Mouse (Mus musculus) brain, embryonic 14.5 days (tissue): ENCODE results near the gene Hoxa9. TPM values are rescaled to one million over a fixed set of nuclear protein-coding genes. Genes with fewer than 3 reads are reported as not detected.

Source experiments
- DNase-seq: peaks from one replicate; pipeline ENCODE4 v3.0.0-alpha.2; 2011; ENCODE audit warnings: low read depth
- CTCF ChIP-seq: fragments of 200-500 bp; IDR thresholded peaks from 2 replicates; pipeline ENCODE4 v1.5.1; 2012; ENCODE audit warnings: inconsistent platforms, mild to moderate bottlenecking, moderate library complexity, borderline replicate concordance; ENCODE audit not compliant: insufficient read depth, insufficient read length; ENCODE audit errors: extremely low read depth
- POLR2A ChIP-seq: fragments of 200-500 bp; IDR thresholded peaks from 2 replicates; pipeline ENCODE4 v1.6.1; 2012; ENCODE audit warnings: mild to moderate bottlenecking, inconsistent platforms, borderline replicate concordance; ENCODE audit not compliant: poor library complexity, insufficient read depth, insufficient read length, severe bottlenecking; ENCODE audit errors: extremely low read depth
- polyA plus RNA-seq: library from polyadenylated mRNA; depleted of rRNA; stranded (reverse); fragments of >200 nt; gene quantifications from 2 replicates; pipeline ENCODE4 v1.2.3, GENCODE M21; 2012; rRNA removed

Hoxa9 gene
- polyA plus RNA-seq: 0.10 TPM in 1 of 2 replicates, not detected in the other

DNA sequence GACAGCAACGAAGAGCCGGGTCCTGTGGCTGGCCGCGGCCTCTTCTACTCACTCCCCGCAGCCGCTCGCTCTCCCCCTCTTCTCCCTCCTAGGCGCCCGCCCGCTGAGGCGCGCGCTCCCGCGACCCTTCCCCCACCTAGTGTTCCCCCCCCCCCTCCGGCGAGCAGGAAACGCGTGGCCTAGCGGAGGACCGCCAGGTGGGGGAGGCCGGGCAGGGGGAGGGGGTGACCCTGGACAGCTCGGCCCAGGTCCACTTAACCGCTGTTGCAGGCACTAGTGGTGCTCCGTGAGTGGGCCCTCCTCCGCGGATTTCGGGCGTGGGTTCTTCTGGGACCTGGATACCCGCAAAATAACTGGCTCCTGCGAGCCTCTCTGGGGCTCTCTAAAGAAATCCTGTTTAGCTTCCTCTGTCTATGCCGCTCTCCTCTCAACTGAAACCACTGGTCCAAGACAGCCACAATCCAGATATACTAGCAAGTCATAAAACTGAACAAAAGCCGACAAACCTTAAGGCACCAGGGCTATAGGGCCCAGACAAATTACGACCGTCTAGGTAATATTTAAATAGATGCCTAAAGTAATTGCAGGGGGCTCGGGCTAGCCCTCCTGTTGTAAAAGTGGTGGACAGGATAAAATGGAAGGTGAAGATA lies at the start of gene Hoxa9:
Gene Hoxa9, minus strand, starts transcription at position 574 of the 650 bp plus-strand sequence.
- no peak for DNase-seq
- no peak for TF ChIP-seq POLR2A
- no peak for TF ChIP-seq CTCF

DNA sequence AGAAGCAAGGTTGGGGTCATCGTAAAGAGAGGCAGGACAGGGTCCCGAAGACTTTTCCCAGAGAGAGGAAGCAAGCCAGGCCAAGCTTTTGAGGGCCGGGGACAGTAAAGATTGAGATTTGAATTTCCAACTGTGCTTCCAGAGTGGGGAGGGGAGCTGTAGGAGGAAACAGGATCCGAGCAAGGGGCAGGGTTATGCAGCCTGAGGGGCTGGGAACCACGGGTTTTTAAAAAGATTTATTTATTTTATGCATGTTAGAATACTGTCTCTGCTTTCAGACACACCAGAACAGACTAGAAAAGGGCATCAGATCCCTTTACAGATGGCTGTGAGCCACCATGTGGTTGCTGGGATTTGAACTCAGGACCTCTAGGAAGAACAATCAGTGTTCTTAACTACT lies 46.0 kb upstream of the Hoxa9 start:
- no peak for DNase-seq
- no peak for TF ChIP-seq CTCF

DNA sequence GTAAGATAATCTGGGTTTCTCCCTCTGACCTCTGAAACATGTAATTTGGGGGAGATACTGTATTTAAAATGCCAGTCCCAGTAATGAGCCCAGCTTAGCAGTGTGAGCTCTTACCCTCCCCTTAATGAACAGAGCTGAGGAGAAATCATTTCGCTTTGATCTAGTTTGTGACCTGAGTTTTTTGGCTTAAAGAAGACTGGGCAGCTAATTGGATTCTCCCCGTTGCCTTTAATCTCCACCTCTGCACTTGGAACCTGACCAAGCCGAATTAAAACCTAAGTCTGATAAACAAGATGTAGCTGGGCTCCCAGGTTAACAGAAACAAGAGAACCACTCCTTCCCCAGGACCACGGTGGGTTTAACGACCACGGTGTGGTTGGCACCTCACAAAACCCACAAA lies 45.5 kb upstream of the Hoxa9 start:
- no peak for DNase-seq
- TF ChIP-seq POLR2A (no peak), CTCF (no peak)

DNA sequence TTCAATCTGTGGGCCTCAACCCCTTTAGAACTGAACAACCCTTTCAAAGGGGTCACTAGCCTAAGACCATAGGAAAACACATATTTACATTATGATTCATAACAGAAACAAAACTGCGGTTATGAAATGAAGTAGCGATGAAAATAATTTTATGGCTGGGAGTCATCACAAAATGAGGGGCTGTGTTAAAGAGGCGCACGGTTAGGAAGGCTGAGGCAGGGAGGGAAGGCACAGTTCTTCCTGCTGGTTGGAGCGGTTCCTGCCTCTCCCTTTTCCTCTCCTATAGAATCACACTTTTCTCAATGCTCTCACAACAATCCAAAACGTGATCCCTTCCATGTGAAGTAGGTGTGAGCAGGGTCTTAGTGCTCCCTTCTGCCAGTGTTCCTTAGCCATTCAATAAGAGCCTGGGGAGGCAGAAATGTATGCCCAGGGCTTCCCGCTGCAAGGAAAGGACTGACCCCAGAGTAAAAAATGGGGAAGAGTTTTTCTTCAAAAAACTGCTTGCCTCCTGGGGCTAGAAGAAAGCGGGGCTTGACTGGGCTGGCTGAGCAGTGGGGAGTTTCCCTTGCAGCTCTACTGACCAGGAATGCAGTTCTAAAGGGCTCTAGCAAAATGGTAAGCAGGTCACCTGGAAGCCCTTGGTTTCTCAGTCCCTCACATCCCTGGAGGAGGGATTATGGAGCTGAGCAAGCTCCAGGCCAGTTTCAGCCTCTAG lies 44.8 kb upstream of the Hoxa9 start:
- no peak for DNase-seq
- no peak for TF ChIP-seq POLR2A
- TF ChIP-seq CTCF: no peak

DNA sequence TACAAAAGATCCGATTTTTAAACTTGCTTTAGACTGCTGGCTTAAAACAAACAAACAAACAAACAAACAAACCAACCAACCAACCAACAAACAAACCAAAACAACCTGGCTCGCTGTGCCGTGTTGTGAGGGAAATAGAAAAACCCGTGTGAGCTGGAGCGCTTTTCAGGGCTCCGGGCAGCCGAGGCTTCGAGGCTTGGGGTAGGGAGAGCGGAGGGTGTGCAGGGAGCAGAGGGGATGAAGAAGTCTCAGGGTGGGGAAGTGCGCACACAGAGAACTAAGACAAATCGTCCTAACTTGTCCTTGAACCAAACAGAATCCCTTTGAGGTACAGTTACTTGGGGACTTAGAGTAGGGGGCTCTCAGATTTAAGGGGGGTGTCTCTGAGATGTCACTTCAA lies 43.7 kb upstream of the Hoxa9 start:
- DNase-seq: no peak
- no peak for TF ChIP-seq CTCF
- no peak for TF ChIP-seq POLR2A

DNA sequence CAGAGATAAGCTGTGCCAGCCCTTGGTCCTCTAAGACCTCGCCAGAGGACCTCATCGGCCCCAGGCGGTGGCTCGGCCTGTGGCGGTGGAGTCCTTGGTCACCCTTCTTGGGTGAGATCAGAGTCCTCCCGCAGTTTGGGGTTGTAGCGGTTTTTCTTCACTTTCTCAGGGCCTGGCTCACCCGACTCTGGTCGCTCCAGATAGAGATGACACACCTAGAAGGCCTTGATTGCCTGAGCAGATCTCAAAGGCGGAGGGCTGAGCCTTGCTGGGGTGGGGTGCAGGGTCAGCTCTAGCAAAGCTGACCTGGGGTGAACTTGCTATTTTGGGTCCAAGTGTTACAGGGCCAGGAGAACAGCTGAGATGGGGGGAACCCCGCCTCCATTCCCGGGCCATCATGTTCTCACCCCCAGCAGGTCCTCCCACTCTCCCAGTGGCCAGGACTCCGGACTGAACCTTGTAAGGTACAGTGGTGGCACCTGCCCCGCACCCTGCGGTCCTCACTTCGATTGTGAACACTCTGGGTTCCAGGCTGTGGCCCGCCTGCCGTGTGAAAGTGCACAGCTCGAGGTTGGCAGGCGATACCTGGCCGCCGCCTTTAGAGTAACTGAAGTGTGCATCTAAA lies 42.9 kb upstream of the Hoxa9 start:
- DNase-seq: no peak

DNA sequence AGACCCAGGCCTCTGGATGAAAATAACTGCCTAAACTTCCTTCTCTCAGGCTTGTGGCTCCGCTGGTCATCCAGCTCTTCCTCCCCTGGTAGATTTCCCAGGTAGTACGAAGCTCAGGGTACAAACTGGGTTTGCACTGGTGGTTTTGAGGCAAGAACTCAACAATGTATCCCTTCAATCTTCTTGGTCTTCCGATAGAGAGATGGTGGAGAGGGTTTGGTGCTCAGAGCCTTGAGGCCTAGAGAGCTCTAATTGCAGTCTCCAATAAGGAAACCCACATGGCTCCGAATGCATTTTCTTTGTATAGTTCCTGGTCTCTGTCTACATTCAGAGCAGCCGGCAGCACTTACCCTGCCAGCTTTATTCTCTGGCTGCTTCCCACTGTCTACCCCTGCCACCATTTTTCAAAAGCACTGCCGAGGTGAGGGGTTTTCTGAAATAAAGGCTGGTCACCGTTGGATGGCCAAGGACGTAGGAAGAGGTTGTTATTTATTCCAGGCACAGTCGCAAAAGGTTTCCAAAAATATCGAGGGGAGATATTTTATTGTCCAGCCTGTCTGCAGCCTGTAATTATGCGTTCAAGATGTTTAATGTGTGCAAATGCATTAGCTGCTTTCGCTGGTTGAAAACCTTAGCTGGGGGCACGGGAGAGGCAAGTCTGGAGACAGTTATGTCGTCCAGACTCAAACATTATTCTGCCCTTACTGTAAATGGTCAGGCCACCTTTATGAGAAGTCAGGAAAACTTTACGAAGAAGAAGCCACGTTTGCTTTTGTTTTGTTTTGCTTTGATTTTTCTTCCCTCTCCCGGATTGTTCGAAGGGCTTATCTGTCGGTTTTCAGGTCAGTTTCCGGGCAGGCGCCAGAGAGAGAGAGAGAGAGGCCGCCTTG lies 42.1 kb upstream of the Hoxa9 start:
- no peak for DNase-seq

More for the DNA sequence above, 42.9 kb upstream of the Hoxa9 start:
- TF ChIP-seq CTCF (no peak), POLR2A (no peak)

DNA sequence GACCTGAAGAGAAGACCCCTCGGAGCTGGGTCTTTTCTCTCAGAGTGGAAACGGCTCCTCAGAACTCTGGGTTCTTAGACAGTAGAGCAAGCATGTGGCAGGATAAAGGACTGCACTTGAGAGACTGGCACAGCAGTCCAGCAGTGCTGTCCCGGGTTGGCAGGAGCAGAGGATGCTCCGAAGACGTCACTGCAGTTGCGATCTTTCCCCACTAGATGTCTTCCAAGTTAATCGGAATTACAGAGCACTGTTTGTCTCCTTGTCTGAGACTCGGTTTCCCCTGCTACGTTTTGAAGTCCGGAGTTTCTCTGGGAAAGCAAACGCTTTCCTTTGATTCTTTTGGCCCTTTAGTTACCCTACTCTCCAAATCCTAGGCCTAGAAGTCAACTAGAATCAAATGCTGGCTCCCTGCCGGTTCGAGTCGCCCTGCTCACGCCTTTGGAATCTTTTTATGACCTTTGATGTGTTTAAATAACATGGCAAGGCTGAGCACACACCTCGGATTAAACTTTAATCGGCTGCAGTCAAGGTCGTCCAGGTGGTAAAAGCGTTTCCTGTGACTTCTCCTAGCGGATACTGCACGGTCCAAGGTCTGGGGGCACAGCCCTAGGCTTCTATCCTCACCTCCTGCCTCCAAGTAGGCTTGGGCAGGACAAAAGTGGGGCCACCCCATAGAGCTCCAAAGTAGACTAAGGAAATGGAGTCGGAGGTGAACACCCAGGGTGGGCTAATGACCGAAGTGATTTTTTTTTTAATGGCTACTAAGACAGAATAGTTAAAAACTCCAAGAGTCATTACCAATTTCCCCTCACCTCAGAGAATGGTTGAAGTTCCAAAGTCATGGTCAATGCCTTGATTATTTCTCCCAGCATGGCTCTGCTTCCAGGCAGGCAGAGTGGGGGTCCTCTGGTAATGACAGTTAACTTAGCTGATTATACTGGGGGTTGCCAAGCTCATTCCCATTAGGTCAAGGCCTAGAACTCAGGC lies 39.9 kb upstream of the Hoxa9 start:
- TF ChIP-seq POLR2A (no peak), CTCF (peak; percentile 86)
- peak; percentile 82 for DNase-seq

More for the DNA sequence above, 42.1 kb upstream of the Hoxa9 start:
- TF ChIP-seq CTCF (no peak), POLR2A (no peak)

DNA sequence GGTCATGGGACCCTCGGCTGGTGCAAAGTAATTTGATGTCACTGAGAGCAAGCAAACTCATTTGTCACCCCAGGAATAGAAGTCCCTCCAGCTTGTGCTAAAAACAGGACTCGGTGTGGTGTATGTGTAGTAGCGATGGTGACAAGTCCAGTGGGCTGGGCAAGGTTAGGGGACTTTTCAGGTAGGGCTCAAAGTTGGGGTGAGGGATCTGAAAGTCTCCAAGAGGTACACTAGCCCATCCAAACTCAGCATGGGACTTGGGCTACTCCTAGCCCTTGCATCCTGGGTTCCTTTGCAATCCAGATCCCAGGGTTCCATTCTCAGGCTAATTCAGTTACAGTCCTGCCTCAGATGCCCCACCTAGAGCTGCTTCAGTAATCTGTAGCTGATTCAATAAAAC lies 37.9 kb upstream of the Hoxa9 start:
- TF ChIP-seq CTCF (no peak), POLR2A (no peak)
- DNase-seq: no peak

DNA sequence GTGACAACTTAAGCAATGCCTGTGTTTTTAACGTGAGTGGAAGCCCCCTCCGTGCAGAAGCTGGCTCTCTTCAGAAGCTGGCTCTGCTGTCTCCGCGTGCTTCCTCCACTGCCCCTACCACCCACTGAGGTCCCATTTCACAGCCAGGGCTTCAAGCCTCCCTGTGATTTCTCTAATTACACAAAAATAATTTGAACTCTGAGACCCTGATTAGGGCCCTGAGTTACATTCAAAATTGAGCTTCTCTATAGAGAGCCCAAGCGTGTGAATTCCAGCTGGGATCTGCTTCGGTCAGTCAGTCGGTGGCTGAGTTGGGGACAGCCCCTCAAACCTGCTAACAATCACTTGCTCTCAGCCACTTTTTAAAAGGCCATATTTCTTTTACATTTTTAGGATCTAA lies 37.5 kb upstream of the Hoxa9 start:
- no peak for DNase-seq
- TF ChIP-seq CTCF (no peak), POLR2A (no peak)

DNA sequence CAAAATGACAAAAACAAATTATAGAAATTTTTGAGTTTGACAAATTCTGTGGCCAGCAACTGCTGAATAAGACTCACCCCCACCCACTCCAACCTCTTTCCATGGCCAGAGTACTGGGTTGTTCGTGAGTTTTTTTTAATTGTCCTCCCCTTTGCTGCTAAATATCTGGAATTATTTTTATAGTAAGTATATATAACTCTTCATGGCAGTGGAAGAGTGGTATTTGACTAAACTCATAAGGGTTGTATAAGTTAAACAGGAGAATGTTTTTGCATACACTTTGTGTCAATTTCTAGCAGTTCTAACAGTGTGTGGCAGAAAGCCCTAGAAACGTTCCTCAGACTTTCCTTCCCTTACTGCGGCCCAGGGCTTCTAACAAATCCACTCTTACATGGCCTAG lies 36.8 kb upstream of the Hoxa9 start:
- TF ChIP-seq POLR2A: no peak
- TF ChIP-seq CTCF: no peak
- no peak for DNase-seq
